Mouse (Mus musculus): ENCODE data around the gene Cd200r3. TPM values are rescaled to one million over a fixed set of nuclear protein-coding genes. Genes with fewer than 3 reads are reported as not detected.

Gene Cd200r3
- total RNA-seq, 2 experiments from 2014 or later, result not detected

- intact Hi-C loops (cut with DNase I), result no loop called here
- DNase-seq, result no peak
Observed at GRCm38 (mm10) chr16:44986029-44986428, 42.6 kb downstream of the Cd200r3 start.

- intact Hi-C loops (cut with DNase I), result no loop called here
- DNase-seq, result no peak
Observed at GRCm38 (mm10) chr16:44988667-44989357, 45.3 kb downstream of the Cd200r3 start.

GRCm38 (mm10) chr16:44993319-44994019 is 50.0 kb downstream of the Cd200r3 start:
- no peak for DNase-seq
- intact Hi-C loops (cut with DNase I), result no loop called here

- intact Hi-C loops (cut with DNase I), result no loop called here
- DNase-seq, result no peak
Observed at GRCm38 (mm10) chr16:44994206-44994953, 50.9 kb downstream of the Cd200r3 start.

- no peak for DNase-seq
- intact Hi-C loops (cut with DNase I), result no loop called here
Observed at GRCm38 (mm10) chr16:44995111-44995510, 51.6 kb downstream of the Cd200r3 start.

GRCm38 (mm10) chr16:44996701-44997100 is 53.2 kb downstream of the Cd200r3 start:
- intact Hi-C loops (cut with DNase I), result no loop called here
- DNase-seq, result peak; percentile 24 to 47

- DNase-seq, result no peak
- intact Hi-C loops (cut with DNase I), result no loop called here
Observed at GRCm38 (mm10) chr16:44999537-44999936, 56.1 kb downstream of the Cd200r3 start.

- intact Hi-C loops (cut with DNase I), result no loop called here
- DNase-seq, result no peak
Observed at GRCm38 (mm10) chr16:45004443-45004842, 61.0 kb downstream of the Cd200r3 start.

- intact Hi-C loops (cut with DNase I), result no loop called here
- DNase-seq, result no peak
Observed at GRCm38 (mm10) chr16:45005280-45005679, 61.8 kb downstream of the Cd200r3 start.

- no peak for DNase-seq
- intact Hi-C loops (cut with DNase I), result no loop called here
Observed at GRCm38 (mm10) chr16:45006971-45007370, 63.5 kb downstream of the Cd200r3 start.

- DNase-seq, result no peak
- intact Hi-C loops (cut with DNase I), result no loop called here
Observed at GRCm38 (mm10) chr16:45007807-45008206, 64.3 kb downstream of the Cd200r3 start.

- DNase-seq, result peak; percentile 64 to 77
- intact Hi-C loops (cut with DNase I), result no loop called here
Observed at GRCm38 (mm10) chr16:45009634-45010033, 66.2 kb downstream of the Cd200r3 start.

GRCm38 (mm10) chr16:45015591-45015990 is 72.1 kb downstream of the Cd200r3 start:
- intact Hi-C loops (cut with DNase I), result no loop called here
- peak in 1 of 2 experiments; percentile 28 for DNase-seq

- intact Hi-C loops (cut with DNase I), result no loop called here
- DNase-seq, result no peak
Observed at GRCm38 (mm10) chr16:45016488-45016887, 73.0 kb downstream of the Cd200r3 start.

GRCm38 (mm10) chr16:45018868-45019267 is 75.4 kb downstream of the Cd200r3 start:
- intact Hi-C loops (cut with DNase I), result no loop called here
- DNase-seq, result no peak

- intact Hi-C loops (cut with DNase I), result loop anchor here (10.0 kb wide), 1 partner anchor 295 kb away; the partner anchor contains the start of gene Nepro
- DNase-seq, result no peak
Observed at GRCm38 (mm10) chr16:45020055-45020454, 76.6 kb downstream of the Cd200r3 start.

GRCm38 (mm10) chr16:45020669-45021309 is 77.3 kb downstream of the Cd200r3 start:
- DNase-seq, result no peak
- intact Hi-C loops (cut with DNase I), result loop anchor here (10.0 kb wide), 1 partner anchor 296 kb away; the partner anchor contains the start of gene Nepro

GRCm38 (mm10) chr16:45021443-45021842 is 78.0 kb downstream of the Cd200r3 start:
- intact Hi-C loops (cut with DNase I), result loop anchor here (10.0 kb wide), 1 partner anchor 297 kb away; the partner anchor contains the start of gene Nepro

GRCm38 (mm10) chr16:45023904-45024303 is 80.4 kb downstream of the Cd200r3 start:
- peak; percentile 56 to 65 for DNase-seq
- intact Hi-C loops (cut with DNase I), result loop anchor here (2.0 to 10.0 kb wide), 2 partner anchors 255 to 299 kb away; partner anchors contain the start of gene Nepro

More at GRCm38 (mm10) chr16:45021443-45021842, 78.0 kb downstream of the Cd200r3 start:
- no peak for DNase-seq

- intact Hi-C loops (cut with DNase I), result loop anchor here (2.0 to 10.0 kb wide), 2 partner anchors 257 to 301 kb away; partner anchors contain the start of gene Nepro
- DNase-seq, result no peak
Observed at GRCm38 (mm10) chr16:45025321-45025720, 81.8 kb downstream of the Cd200r3 start.
